Mouse (Mus musculus) MEL (cell line): Measurements from ENCODE around the gene Gng7. TPM values are rescaled to one million over a fixed set of nuclear protein-coding genes. Genes with fewer than 3 reads are reported as not detected.
A peak's percentile ranks its signal among the peaks of the same experiment; 100 is the strongest.

Source experiments
- DNase-seq: peaks from one replicate; pipeline ENCODE4 v3.0.0; 2011; ENCODE audit warnings: low read depth, low spot score
- H3K27ac ChIP-seq: 2 replicates; pipeline ENCODE4 v1.5.1; 2012; ENCODE audit warnings: low read depth, mild to moderate bottlenecking, control low read depth, low read length, moderate library complexity; ENCODE audit not compliant: control insufficient read depth
- H3K27me3 ChIP-seq, 2 experiments: fragments of 150-350 bp in 1 of 2; sonication (generic) in 1 of 2; 2 replicates each; pipeline ENCODE4 v1.6.1; 2012; ENCODE audit warnings: low read length in 2 of 2, mild to moderate bottlenecking in 2 of 2, improper control_type of control experiment in 1 of 2, moderate library complexity in 1 of 2; ENCODE audit not compliant: insufficient read depth in 2 of 2, control insufficient read depth in 1 of 2
- H3K36me3 ChIP-seq, 2 experiments: 2 replicates each; pipeline ENCODE4 v1.6.1; 2012 to 2014; ENCODE audit warnings: low read length in 2 of 2, improper control_type of control experiment in 1 of 2, inconsistent platforms in 1 of 2, mild to moderate bottlenecking in 1 of 2; ENCODE audit not compliant: insufficient read depth in 2 of 2, control insufficient read depth in 1 of 2
- H3K4me1 ChIP-seq, 2 experiments: fragments of 150-350 bp in 1 of 2; sonication (generic) in 1 of 2; 2 replicates each; pipeline ENCODE4 v1.6.1; 2012; ENCODE audit warnings: low read length in 2 of 2, improper control_type of control experiment in 1 of 2, mild to moderate bottlenecking in 1 of 2; ENCODE audit not compliant: insufficient read depth in 2 of 2, control insufficient read depth in 1 of 2
- H3K4me3 ChIP-seq, 2 experiments: fragments of 150-350 bp in 1 of 2; sonication (generic) in 1 of 2; 2 replicates each; pipeline ENCODE4 v1.5.1; 2012; ENCODE audit warnings: low read depth in 2 of 2, low read length in 2 of 2, mild to moderate bottlenecking in 2 of 2, moderate library complexity in 2 of 2, control low read depth in 1 of 2, improper control_type of control experiment in 1 of 2; ENCODE audit not compliant: control insufficient read depth in 1 of 2, insufficient read depth in 1 of 2
- H3K79me2 ChIP-seq: 2 replicates; pipeline ENCODE4 v1.6.1; 2012; ENCODE audit warnings: mild to moderate bottlenecking, low read length, moderate library complexity; ENCODE audit not compliant: control insufficient read depth, poor library complexity, insufficient read depth
- H3K9ac ChIP-seq: 2 replicates; pipeline ENCODE4 v1.6.1; 2012; ENCODE audit warnings: low read depth, mild to moderate bottlenecking, control low read depth, low read length, moderate library complexity; ENCODE audit not compliant: control insufficient read depth, poor library complexity, severe bottlenecking
- H3K9me3 ChIP-seq: fragments of 150-350 bp; sonication (generic); replicated peaks from 2 replicates; pipeline ENCODE4 v1.6.1; 2012; ENCODE audit warnings: mild to moderate bottlenecking, low read length, improper control_type of control experiment, moderate library complexity; ENCODE audit not compliant: insufficient read depth
- BHLHE40 ChIP-seq: IDR thresholded peaks from 2 replicates; pipeline ENCODE4 v1.6.1; 2012; ENCODE audit warnings: low read depth, mild to moderate bottlenecking, inconsistent platforms, low read length, improper control_type of control experiment, borderline replicate concordance
- CHD2 ChIP-seq: IDR thresholded peaks from 2 replicates; pipeline ENCODE4 v1.6.1; 2011; ENCODE audit warnings: low read length, improper control_type of control experiment
- CTCF ChIP-seq, 3 experiments: IDR thresholded peaks in 2 of 3; conservative IDR thresholded peaks in 1 of 3; 2 replicates each; pipeline ENCODE4 v1.5.1; 2011 to 2012; ENCODE audit warnings: low read length in 3 of 3, low read depth in 2 of 3, mild to moderate bottlenecking in 2 of 3, improper control_type of control experiment in 1 of 3, inconsistent platforms in 1 of 3, mixed read lengths in 1 of 3, moderate library complexity in 1 of 3; ENCODE audit not compliant: control insufficient read depth in 1 of 3, insufficient read depth in 1 of 3, poor library complexity in 1 of 3, severe bottlenecking in 1 of 3
- E2F4 ChIP-seq: IDR thresholded peaks from 2 replicates; pipeline ENCODE4 v1.6.1; 2011; ENCODE audit warnings: low read depth, low read length, improper control_type of control experiment, borderline replicate concordance
- ELF1 ChIP-seq: IDR thresholded peaks from 2 replicates; pipeline ENCODE4 v1.6.1; 2014; ENCODE audit warnings: low read depth, mild to moderate bottlenecking, inconsistent platforms, low read length, improper control_type of control experiment, moderate library complexity
- ETS1 ChIP-seq: IDR thresholded peaks from 2 replicates; pipeline ENCODE4 v1.6.1; 2012; ENCODE audit warnings: low read depth, mild to moderate bottlenecking, inconsistent platforms, low read length, improper control_type of control experiment, moderate library complexity
- GATA1 ChIP-seq: IDR thresholded peaks from 2 replicates; pipeline ENCODE4 v1.6.1; 2011; ENCODE audit warnings: low read depth, low read length, improper control_type of control experiment
- HCFC1 ChIP-seq: IDR thresholded peaks from 2 replicates; pipeline ENCODE4 v1.6.1; 2012; ENCODE audit warnings: low read depth, mild to moderate bottlenecking, inconsistent platforms, low read length, improper control_type of control experiment, moderate library complexity
- JUND ChIP-seq: IDR thresholded peaks from 2 replicates; pipeline ENCODE4 v1.6.1; 2011; ENCODE audit warnings: low read depth, mild to moderate bottlenecking, improper control_type of control experiment, low read length
- KAT2A ChIP-seq: conservative IDR thresholded peaks from 2 replicates; pipeline ENCODE4 v1.6.1; 2012; ENCODE audit warnings: low read depth, low read length, improper control_type of control experiment, inconsistent platforms
- MAFK ChIP-seq: IDR thresholded peaks from 2 replicates; pipeline ENCODE4 v1.6.1; 2011; ENCODE audit warnings: low read depth, mild to moderate bottlenecking, low read length, improper control_type of control experiment, borderline replicate concordance
- MAX ChIP-seq: IDR thresholded peaks from 2 replicates; pipeline ENCODE4 v1.6.1; 2011; ENCODE audit warnings: low read length, improper control_type of control experiment
- MAZ ChIP-seq: IDR thresholded peaks from 2 replicates; pipeline ENCODE4 v1.6.1; 2012; ENCODE audit warnings: low read depth, mild to moderate bottlenecking, inconsistent platforms, low read length, improper control_type of control experiment
- MXI1 ChIP-seq: IDR thresholded peaks from 2 replicates; pipeline ENCODE4 v1.6.1; 2011; ENCODE audit warnings: mild to moderate bottlenecking, low read depth, low read length, improper control_type of control experiment
- MYC ChIP-seq: IDR thresholded peaks from 2 replicates; pipeline ENCODE4 v1.6.1; 2011; ENCODE audit warnings: low read depth, mild to moderate bottlenecking, low read length, improper control_type of control experiment, moderate library complexity
- NELFE ChIP-seq: IDR thresholded peaks from 2 replicates; pipeline ENCODE4 v1.6.1; 2011; ENCODE audit warnings: low read depth, low read length, improper control_type of control experiment
- NRF1 ChIP-seq: IDR thresholded peaks from 2 replicates; pipeline ENCODE4 v1.6.1; 2014; ENCODE audit warnings: low read depth, mild to moderate bottlenecking, inconsistent platforms, low read length, improper control_type of control experiment, moderate library complexity; ENCODE audit not compliant: poor library complexity, insufficient read depth, severe bottlenecking
- POLR2A ChIP-seq, 2 experiments: IDR thresholded peaks; 2 replicates each; pipeline ENCODE4 v1.6.1; 2011 to 2012; ENCODE audit warnings: low read length in 2 of 2, mild to moderate bottlenecking in 2 of 2, control low read depth in 1 of 2, improper control_type of control experiment in 1 of 2, low read depth in 1 of 2, moderate library complexity in 1 of 2; ENCODE audit not compliant: control insufficient read depth in 1 of 2, insufficient read depth in 1 of 2, poor library complexity in 1 of 2
- POLR2AphosphoS2 ChIP-seq: IDR thresholded peaks from 2 replicates; pipeline ENCODE4 v1.6.1; 2011; ENCODE audit warnings: low read length, improper control_type of control experiment
- POLR2AphosphoS5 ChIP-seq: IDR thresholded peaks from 2 replicates; pipeline ENCODE4 v1.6.1; 2012; ENCODE audit warnings: low read depth, borderline replicate concordance, mild to moderate bottlenecking, inconsistent platforms, low read length, moderate library complexity, mixed read lengths
- RAD21 ChIP-seq: IDR thresholded peaks from 2 replicates; pipeline ENCODE4 v1.6.1; 2011; ENCODE audit warnings: mild to moderate bottlenecking, low read depth, low read length, improper control_type of control experiment
- RCOR1 ChIP-seq: IDR thresholded peaks from 2 replicates; pipeline ENCODE4 v1.6.1; 2012; ENCODE audit warnings: low read depth, mild to moderate bottlenecking, inconsistent platforms, low read length, improper control_type of control experiment
- SIN3A ChIP-seq: IDR thresholded peaks from 2 replicates; pipeline ENCODE4 v1.6.1; 2012; ENCODE audit warnings: low read length, improper control_type of control experiment, inconsistent platforms
- TAL1 ChIP-seq: IDR thresholded peaks from 2 replicates; pipeline ENCODE4 v1.6.1; 2012; ENCODE audit warnings: mild to moderate bottlenecking, inconsistent platforms, low read length, moderate library complexity, mixed read lengths
- TBP ChIP-seq: IDR thresholded peaks from 2 replicates; pipeline ENCODE4 v1.8.0; 2011; ENCODE audit warnings: low read depth, low read length, improper control_type of control experiment
- TCF12 ChIP-seq: IDR thresholded peaks from 2 replicates; pipeline ENCODE4 v1.6.1; 2014; ENCODE audit warnings: low read depth, mild to moderate bottlenecking, inconsistent platforms, low read length, improper control_type of control experiment, moderate library complexity
- UBTF ChIP-seq: IDR thresholded peaks from 2 replicates; pipeline ENCODE4 v1.6.1; 2012; ENCODE audit warnings: low read depth, mild to moderate bottlenecking, inconsistent platforms, low read length, improper control_type of control experiment, moderate library complexity, borderline replicate concordance; ENCODE audit not compliant: insufficient read depth
- USF1 ChIP-seq: IDR thresholded peaks from 2 replicates; pipeline ENCODE4 v1.6.1; 2014; ENCODE audit warnings: low read depth, mild to moderate bottlenecking, inconsistent platforms, low read length, improper control_type of control experiment, moderate library complexity
- ZMIZ1 ChIP-seq: IDR thresholded peaks from 2 replicates; pipeline ENCODE4 v1.6.1; 2012; ENCODE audit warnings: low read depth, mild to moderate bottlenecking, inconsistent platforms, low read length, improper control_type of control experiment, moderate library complexity
- ZNF384 ChIP-seq: IDR thresholded peaks from 2 replicates; pipeline ENCODE4 v1.6.1; 2012; ENCODE audit warnings: low read depth, mild to moderate bottlenecking, inconsistent platforms, low read length, improper control_type of control experiment
- polyA plus RNA-seq, 2 experiments: library from polyadenylated mRNA; stranded (reverse) in 1 of 2; unstranded in 1 of 2; fragments of >175 nt in 1 of 2; fragments of >200 nt in 1 of 2; gene quantifications; 2 replicates each; pipeline versions ENCODE4 v1.2.1 to v1.2.4; 2012; ENCODE audit warnings: low replicate concordance in 2 of 2, low read depth in 1 of 2; ENCODE audit not compliant: insufficient read length in 2 of 2, insufficient read depth in 1 of 2, missing spikeins in 1 of 2
- total RNA-seq: library from RNA; depleted of rRNA; stranded (reverse); fragments of 300-350 nt; gene quantifications from 2 replicates; pipeline ENCODE4 v1.2.3, GENCODE M21; 2012

The Gng7 gene
- total and polyA plus RNA-seq, 3 experiments = 1.3 to 6.2 TPM; not detected in 1

DNA sequence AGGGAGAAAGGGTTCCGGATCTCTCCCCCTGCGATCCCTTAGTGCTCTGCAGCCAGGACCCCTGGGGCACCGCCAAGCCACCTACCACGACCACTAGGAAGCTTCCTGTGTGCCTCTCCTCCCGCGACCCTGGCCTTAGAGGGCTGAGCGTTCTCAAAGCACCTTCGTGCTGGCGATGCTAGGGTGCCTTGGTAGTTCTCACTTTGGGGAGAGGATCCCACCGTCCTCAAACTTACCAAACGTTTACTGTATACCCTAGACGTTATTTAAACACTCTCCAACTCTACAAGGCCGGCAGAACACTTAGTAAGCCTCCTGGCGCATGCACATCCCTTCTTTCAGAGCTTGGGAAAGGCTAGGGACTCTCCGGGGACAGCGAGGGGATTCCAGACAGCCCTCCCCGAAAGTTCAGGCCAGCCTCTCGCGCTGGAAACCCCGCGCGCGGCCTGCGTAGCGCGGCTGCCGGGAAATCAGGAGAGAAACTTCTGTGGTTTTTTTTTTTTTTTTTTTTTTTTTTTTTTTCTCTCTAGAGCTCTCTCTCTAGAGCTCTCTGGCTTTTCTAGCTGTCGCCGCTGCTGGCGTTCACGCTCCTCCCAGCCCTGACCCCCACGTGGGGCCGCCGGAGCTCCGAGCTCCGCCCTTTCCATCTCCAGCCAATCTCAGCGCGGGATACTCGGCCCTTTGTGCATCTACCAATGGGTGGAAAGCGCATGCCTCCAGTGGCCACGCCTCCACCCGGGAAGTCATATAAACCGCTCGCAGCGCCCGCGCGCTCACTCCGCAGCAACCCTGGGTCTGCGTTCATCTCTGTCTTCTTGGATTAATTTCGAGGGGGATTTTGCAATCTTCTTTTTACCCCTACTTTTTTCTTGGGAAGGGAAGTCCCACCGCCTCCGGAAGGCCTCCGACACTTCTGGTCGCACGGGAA lies 85.2 kb downstream of the Gng7 start, which contains the start of gene Gadd45b:
Gene Gadd45b (plus strand): TSS at position 775 of the 928 bp plus-strand sequence.
- Histone ChIP-seq H3K9ac (peak within 1 kb of the TSS; percentile 76), H3K36me3 (peaks cover 0 to 8% of the 10 kb centered on the region in 2 experiments; a peak in 2 of 4 replicates), H3K4me3 (peak within 1 kb of the TSS; percentile 75 to 84), H3K27ac (peak within 1 kb of the TSS; percentile 72)
- peak; percentile 99 for DNase-seq
- peak; percentile 63 for TF ChIP-seq RCOR1
- TF ChIP-seq TBP = peak; percentile 99
- TF ChIP-seq JUND = no peak
- TF ChIP-seq POLR2AphosphoS5 = peak; percentile 93; the same call in 1 of the 2 replicates
- no peak for TF ChIP-seq RAD21
- TF ChIP-seq MAFK = no peak
- TF ChIP-seq SIN3A = peak; percentile 86
- TF ChIP-seq ZNF384 = peak; percentile 99
- peak; percentile 47; the same call in 1 of the 2 replicates for TF ChIP-seq KAT2A
- no peak for TF ChIP-seq UBTF
- peak; percentile 89; the same call in 1 of the 2 replicates for TF ChIP-seq MAZ
- TF ChIP-seq POLR2A (IDR thresholded peaks at IDR 0.05; ENCODE audit: control insufficient read depth in 1 of 2, insufficient read depth in 1 of 2, low read depth in 1 of 2, low read length in 2 of 2, poor library complexity in 1 of 2) = peak; percentile 98 to 100
- TF ChIP-seq HCFC1 = peak; percentile 75
- TF ChIP-seq POLR2AphosphoS2 = peak; percentile 99
- TF ChIP-seq CTCF (IDR thresholded peaks at IDR 0.05 in 2 of 3, conservative IDR thresholded peaks at IDR 0.05 in 1 of 3; ENCODE audit: control insufficient read depth in 1 of 3, insufficient read depth in 1 of 3, low read depth in 2 of 3, low read length in 3 of 3, poor library complexity in 1 of 3, severe bottlenecking in 1 of 3) = 0 out of 6 replicates have a peak, but pooled peaks of 1 of the 3 experiments have one; percentile 7
- TF ChIP-seq NRF1 = 0 out of 2 replicates have a peak, but pooled peaks have one; percentile 31
- TF ChIP-seq MAX = peak; percentile 88
- peak; percentile 64; the same call in 1 of the 2 replicates for TF ChIP-seq TCF12
- TF ChIP-seq ETS1 = peak; percentile 59; the same call in 1 of the 2 replicates
- no peak for TF ChIP-seq CHD2
- peak; percentile 83 for TF ChIP-seq MXI1
- peak; percentile 100 for TF ChIP-seq ZMIZ1
- TF ChIP-seq MYC = peak; percentile 71
- peak; percentile 62; the same call in 1 of the 2 replicates for TF ChIP-seq ELF1
- TF ChIP-seq E2F4 = peak; percentile 65; the same call in 1 of the 2 replicates
- peak; percentile 84 for TF ChIP-seq USF1
- TF ChIP-seq TAL1 = no peak
- peak; percentile 94 for TF ChIP-seq BHLHE40
- TF ChIP-seq NELFE = peak; percentile 100
- no peak for TF ChIP-seq GATA1
- TF ChIP-seq, all 39 proteins: peak for 23
- Histone ChIP-seq H3K4me1 (peaks cover 2 to 16% of the 10 kb centered on the region in 2 experiments; a peak in 3 of 4 replicates), H3K79me2 (peaks cover 13% of the 10 kb centered on the region), H3K9me3 (no peaks in the 10 kb centered on the region), H3K27me3 (no peaks in the 10 kb centered on the region)
